Mouse (Mus musculus) brain, embryonic 14.5 days (tissue): ENCODE measurements at regions not wholly inside any gene's neighbourhood (a gene's known extent, or its start where the extent isn't known, plus 50 kb on each side); places are given as distances from the start of the nearest gene placed in this dataset.

ENCODE experiments used
- CTCF ChIP-seq: fragments of 200-500 bp; IDR thresholded peaks from 2 replicates; pipeline ENCODE4 v1.5.1; 2012; ENCODE audit warnings: inconsistent platforms, mild to moderate bottlenecking, moderate library complexity, borderline replicate concordance; ENCODE audit not compliant: insufficient read depth, insufficient read length; ENCODE audit errors: extremely low read depth
- POLR2A ChIP-seq: fragments of 200-500 bp; IDR thresholded peaks from 2 replicates; pipeline ENCODE4 v1.6.1; 2012; ENCODE audit warnings: mild to moderate bottlenecking, inconsistent platforms, borderline replicate concordance; ENCODE audit not compliant: poor library complexity, insufficient read depth, insufficient read length, severe bottlenecking; ENCODE audit errors: extremely low read depth

DNA sequence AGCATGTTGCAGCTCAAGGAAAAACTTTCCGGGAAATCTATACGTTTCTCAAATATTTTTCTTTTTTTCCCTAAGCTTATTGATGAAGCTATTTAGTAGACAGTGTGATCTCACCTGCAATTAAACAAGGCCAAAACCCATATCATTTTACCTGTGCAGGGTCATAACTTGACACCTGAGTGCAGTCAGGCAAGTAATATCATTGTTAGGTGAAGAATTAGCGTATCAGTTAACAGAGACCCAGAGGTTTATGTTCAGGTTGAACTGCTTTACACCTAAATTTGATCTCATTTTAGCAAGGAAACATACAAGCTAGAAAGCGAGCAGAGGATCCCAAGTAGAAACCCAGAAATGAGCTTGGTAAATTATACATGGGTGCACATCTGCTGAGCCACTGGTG is 178.6 kb upstream of the Hcn1 start:
- TF ChIP-seq POLR2A, result no peak
- no peak for TF ChIP-seq CTCF
